Mouse (Mus musculus): Measurements from ENCODE around the gene Prss45. TPM values are rescaled to one million over a fixed set of nuclear protein-coding genes. Genes with fewer than 3 reads are reported as not detected.

The Prss45 gene
- polyA plus RNA-seq, 1 experiment: not detected

- TF ChIP-seq CTCF (IDR thresholded peaks at IDR 0.05; ENCODE audit: extremely low read depth, insufficient read depth, insufficient read length, insufficient replicate concordance) (no peak), POLR2A (IDR thresholded peaks at IDR 0.05; ENCODE audit: low read depth, low read length) (peak; percentile 15)
- 1% methylated on average over 44 of the region's 57 CpGs for WGBS
- peak within 1 kb of the TSS; percentile 86 for H3K27ac ChIP-seq (ENCODE audit: insufficient read depth, low read length)
- peak within 1 kb of the TSS; percentile 72 for H3K4me3 ChIP-seq (ENCODE audit: extremely low read depth, insufficient read depth, insufficient read length)
- H3K27me3 ChIP-seq (ENCODE audit: control insufficient read depth, insufficient read depth, low read length): no peaks in the 10 kb centered on the region; the same call in 1 of the 2 replicates
- no peaks in the 10 kb centered on the region for H3K36me3 ChIP-seq (ENCODE audit: control insufficient read depth, insufficient read depth, low read length)
- DNase-seq (ENCODE audit: low read depth in 1 of 2, low spot score in 2 of 2): peak in 1 of 2 experiments; percentile 46
- no peaks in the 10 kb centered on the region; the same call in 1 of the 2 replicates for H3K4me1 ChIP-seq (ENCODE audit: control insufficient read depth, insufficient read depth, insufficient read length)
Measured at GRCm38 (mm10) chr9:110879998-110880561, 45.7 kb downstream of the Prss45 start, which contains the start of gene Tmie. TSS of gene Tmie (minus strand) at chr9:110880113.

GRCm38 (mm10) chr9:110880772-110881171 lies 46.4 kb downstream of the Prss45 start:
- H3K27me3 ChIP-seq (ENCODE audit: control insufficient read depth, insufficient read depth, low read length): no peaks in the 10 kb centered on the region; the same call in 1 of the 2 replicates
- WGBS: 64% methylated on average over 4 of the region's 4 CpGs
- H3K27ac ChIP-seq (ENCODE audit: insufficient read depth, low read length): peak overlapping the region; percentile 86
- no peaks in the 10 kb centered on the region; the same call in 1 of the 2 replicates for H3K4me1 ChIP-seq (ENCODE audit: control insufficient read depth, insufficient read depth, insufficient read length)
- no peak for TF ChIP-seq CTCF (IDR thresholded peaks at IDR 0.05; ENCODE audit: extremely low read depth, insufficient read depth, insufficient read length, insufficient replicate concordance)
- no peak for TF ChIP-seq POLR2A (IDR thresholded peaks at IDR 0.05; ENCODE audit: low read depth, low read length)
- no peaks in the 10 kb centered on the region for H3K36me3 ChIP-seq (ENCODE audit: control insufficient read depth, insufficient read depth, low read length)
- DNase-seq (ENCODE audit: low read depth in 1 of 2, low spot score in 2 of 2): no peak
- peak overlapping the region; percentile 72 for H3K4me3 ChIP-seq (ENCODE audit: extremely low read depth, insufficient read depth, insufficient read length)

DNA sequence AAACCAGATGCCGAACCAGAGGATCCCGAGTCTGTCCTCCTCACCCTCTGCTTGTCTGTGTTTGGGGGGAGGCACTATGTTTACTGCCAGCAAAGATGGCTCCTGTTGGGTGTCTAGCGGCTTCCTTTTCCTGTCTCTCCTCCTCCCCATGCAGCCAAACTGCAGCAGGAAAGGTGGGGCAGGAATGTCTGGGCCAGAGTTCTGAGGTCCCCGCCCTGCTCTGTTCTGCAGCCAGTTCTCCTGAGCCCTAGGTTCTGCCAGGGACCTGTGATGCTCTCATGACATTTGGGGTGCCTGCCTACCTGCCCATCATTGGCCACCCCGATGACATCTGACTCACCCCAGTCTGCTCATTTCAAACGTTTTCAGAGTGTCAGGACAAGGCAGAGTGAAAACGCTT lies 47.6 kb downstream of the Prss45 start:
- TF ChIP-seq POLR2A (IDR thresholded peaks at IDR 0.05; ENCODE audit: low read depth, low read length): no peak
- no peak for TF ChIP-seq CTCF (IDR thresholded peaks at IDR 0.05; ENCODE audit: extremely low read depth, insufficient read depth, insufficient read length, insufficient replicate concordance)
- peak overlapping the region; percentile 86 for H3K27ac ChIP-seq (ENCODE audit: insufficient read depth, low read length)
- 67% methylated on average over 7 of the region's 7 CpGs for WGBS
- peak overlapping the region; percentile 72; the same call in 1 of the 2 replicates for H3K4me3 ChIP-seq (ENCODE audit: extremely low read depth, insufficient read depth, insufficient read length)
- DNase-seq (ENCODE audit: low read depth in 1 of 2, low spot score in 2 of 2): no peak
- H3K4me1 ChIP-seq (ENCODE audit: control insufficient read depth, insufficient read depth, insufficient read length): no peaks in the 10 kb centered on the region; the same call in 1 of the 2 replicates
- H3K36me3 ChIP-seq (ENCODE audit: control insufficient read depth, insufficient read depth, low read length): no peaks in the 10 kb centered on the region
- no peaks in the 10 kb centered on the region; the same call in 1 of the 2 replicates for H3K27me3 ChIP-seq (ENCODE audit: control insufficient read depth, insufficient read depth, low read length)

DNA sequence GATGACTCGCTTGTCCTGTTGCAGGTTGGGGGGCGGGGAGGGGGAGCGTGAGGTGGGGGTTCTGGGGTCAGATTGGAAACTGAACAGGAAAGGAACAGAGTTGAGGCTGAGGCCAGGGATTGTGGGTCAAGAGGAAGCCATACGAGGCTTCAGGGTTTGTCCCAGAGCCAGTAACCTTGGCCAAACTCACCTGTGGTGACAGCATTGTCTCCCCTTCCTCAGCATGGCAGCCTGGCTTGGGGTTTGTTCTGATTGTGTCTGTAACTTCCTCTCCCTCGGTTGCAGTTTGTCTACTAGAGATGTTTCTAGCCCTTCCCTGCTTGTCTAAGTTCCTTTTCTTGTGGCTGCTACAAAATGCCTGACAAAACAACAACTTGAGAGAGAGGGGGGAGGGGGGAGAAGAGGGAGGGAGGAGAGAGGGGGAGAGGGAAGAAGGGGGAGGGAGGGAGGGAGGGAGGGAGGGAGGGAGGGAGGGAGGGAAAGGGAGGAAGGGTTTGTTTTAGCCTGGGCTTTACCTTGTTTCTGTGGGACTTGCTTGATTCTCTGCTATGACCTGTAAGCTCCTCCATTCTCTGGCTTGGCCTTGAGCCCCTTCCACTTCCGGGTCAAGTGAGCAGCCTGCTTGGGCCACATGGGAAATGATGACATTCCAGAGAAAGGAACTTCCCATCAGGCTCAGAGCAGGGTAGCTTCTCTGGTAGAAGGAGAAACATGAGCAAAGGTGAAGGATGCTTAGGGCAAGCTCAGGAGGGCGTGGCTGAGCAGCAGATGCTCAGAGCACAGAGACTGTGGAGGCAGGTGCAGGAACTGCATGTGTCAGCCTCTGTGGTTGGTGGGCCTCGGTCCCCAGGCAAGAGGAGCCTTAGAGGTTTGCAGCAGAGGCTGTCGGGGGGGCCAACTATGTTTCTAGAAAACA lies 53.3 kb downstream of the Prss45 start:
- peak overlapping the region; percentile 27 for H3K27ac ChIP-seq (ENCODE audit: insufficient read depth, low read length)
- H3K27me3 ChIP-seq (ENCODE audit: control insufficient read depth, insufficient read depth, low read length): no peaks in the 10 kb centered on the region
- TF ChIP-seq CTCF (IDR thresholded peaks at IDR 0.05; ENCODE audit: extremely low read depth, insufficient read depth, insufficient read length, insufficient replicate concordance): no peak
- TF ChIP-seq POLR2A (IDR thresholded peaks at IDR 0.05; ENCODE audit: low read depth, low read length): no peak
- no peaks in the 10 kb centered on the region for H3K36me3 ChIP-seq (ENCODE audit: control insufficient read depth, insufficient read depth, low read length)
- H3K4me3 ChIP-seq (ENCODE audit: extremely low read depth, insufficient read depth, insufficient read length): no peak overlapping the region
- no peak for DNase-seq (ENCODE audit: low read depth in 1 of 2, low spot score in 2 of 2)
- H3K4me1 ChIP-seq (ENCODE audit: control insufficient read depth, insufficient read depth, insufficient read length): no peaks in the 10 kb centered on the region; the same call in 1 of the 2 replicates
- WGBS: 48% methylated on average over 9 of the region's 9 CpGs

GRCm38 (mm10) chr9:110888935-110889334 lies 54.5 kb downstream of the Prss45 start:
- no peaks in the 10 kb centered on the region for H3K36me3 ChIP-seq (ENCODE audit: control insufficient read depth, insufficient read depth, low read length)
- no peak overlapping the region for H3K27ac ChIP-seq (ENCODE audit: insufficient read depth, low read length)
- DNase-seq (ENCODE audit: low read depth in 1 of 2, low spot score in 2 of 2): no peak
- WGBS: 94% methylated on average over 14 of the region's 14 CpGs
- no peak for TF ChIP-seq CTCF (IDR thresholded peaks at IDR 0.05; ENCODE audit: extremely low read depth, insufficient read depth, insufficient read length, insufficient replicate concordance)
- no peaks in the 10 kb centered on the region; the same call in 1 of the 2 replicates for H3K4me1 ChIP-seq (ENCODE audit: control insufficient read depth, insufficient read depth, insufficient read length)
- H3K27me3 ChIP-seq (ENCODE audit: control insufficient read depth, insufficient read depth, low read length): no peaks in the 10 kb centered on the region
- no peak overlapping the region for H3K4me3 ChIP-seq (ENCODE audit: extremely low read depth, insufficient read depth, insufficient read length)

GRCm38 (mm10) chr9:110890026-110890783 lies 55.8 kb downstream of the Prss45 start:
- H3K4me1 ChIP-seq (ENCODE audit: control insufficient read depth, insufficient read depth, insufficient read length): no peaks in the 10 kb centered on the region; the same call in 1 of the 2 replicates
- H3K27me3 ChIP-seq (ENCODE audit: control insufficient read depth, insufficient read depth, low read length): no peaks in the 10 kb centered on the region
- no peak for DNase-seq (ENCODE audit: low read depth in 1 of 2, low spot score in 2 of 2)

More at GRCm38 (mm10) chr9:110890026-110890783, 55.8 kb downstream of the Prss45 start:
- TF ChIP-seq POLR2A (IDR thresholded peaks at IDR 0.05; ENCODE audit: low read depth, low read length) (no peak), CTCF (IDR thresholded peaks at IDR 0.05; ENCODE audit: extremely low read depth, insufficient read depth, insufficient read length, insufficient replicate concordance) (no peak)
- Histone ChIP-seq H3K4me3 (ENCODE audit: extremely low read depth, insufficient read depth, insufficient read length) (no peak overlapping the region), H3K36me3 (ENCODE audit: control insufficient read depth, insufficient read depth, low read length) (no peaks in the 10 kb centered on the region), H3K27ac (ENCODE audit: insufficient read depth, low read length) (no peak overlapping the region)
- WGBS: 68% methylated on average over 21 of the region's 21 CpGs

Other genes with a start within 250 kb of the Prss45 start
- 5.2 and 5.5 TPM in 2 replicates for gene Nradd, start 210.1 kb upstream of the Prss45 start, polyA plus RNA-seq (2012; rRNA removed)
- gene Nbeal2, start 180.4 kb upstream of the Prss45 start, polyA plus RNA-seq (2012; rRNA removed): 78.9 and 82.2 TPM in 2 replicates
- 103 and 110 TPM in 2 replicates for gene Ccdc12, start 178.1 kb upstream of the Prss45 start, polyA plus RNA-seq (2012; rRNA removed)
- gene Myl3, start 92.7 kb upstream of the Prss45 start, polyA plus RNA-seq (2012; rRNA removed): 0.94 TPM in 1 of 2 replicates, not detected in the other
- 11.0 and 14.0 TPM in 2 replicates for gene Pth1r, start 87.4 kb upstream of the Prss45 start, polyA plus RNA-seq (2012; rRNA removed)
- gene Prss42, start 36.4 kb upstream of the Prss45 start, polyA plus RNA-seq (2012; rRNA removed): not detected in 2 replicates
- gene Prss44, start 20.6 kb upstream of the Prss45 start, polyA plus RNA-seq (2012; rRNA removed): not detected in 2 replicates
- not detected in 2 replicates for gene Prss43, start 7.9 kb upstream of the Prss45 start, polyA plus RNA-seq (2012; rRNA removed)
- gene Prss46, start 9.9 kb downstream of the Prss45 start, polyA plus RNA-seq (2012; rRNA removed): not detected in 2 replicates
- 3.5 and 5.5 TPM in 2 replicates for gene Prss50, start 23.4 kb downstream of the Prss45 start, polyA plus RNA-seq (2012; rRNA removed)
- 58.9 and 64.3 TPM in 2 replicates for gene Als2cl, start 45.3 kb downstream of the Prss45 start, polyA plus RNA-seq (2012; rRNA removed)
- 2.9 and 3.0 TPM in 2 replicates for gene Tmie, start 45.5 kb downstream of the Prss45 start, polyA plus RNA-seq (2012; rRNA removed)
- gene Fam240a, start 82.3 kb downstream of the Prss45 start, polyA plus RNA-seq (2012; rRNA removed): 0.25 and 0.35 TPM in 2 replicates
- 0.08 and 0.14 TPM in 2 replicates for gene Tdgf1, start 111.6 kb downstream of the Prss45 start, polyA plus RNA-seq (2012; rRNA removed)
- gene Lrrc2, start 117.0 kb downstream of the Prss45 start, polyA plus RNA-seq (2012; rRNA removed): 0.02 TPM in 1 of 2 replicates, not detected in the other
- gene Rtp3, start 156.0 kb downstream of the Prss45 start, polyA plus RNA-seq (2012; rRNA removed): 1.5 and 2.0 TPM in 2 replicates
- 12.3 and 14.1 TPM in 2 replicates for gene Ltf, start 184.7 kb downstream of the Prss45 start, polyA plus RNA-seq (2012; rRNA removed)
- 5.3 and 5.4 TPM in 2 replicates for gene Ccrl2, start 222.9 kb downstream of the Prss45 start, polyA plus RNA-seq (2012; rRNA removed)